Mouse (Mus musculus) heart, adult 2 months (tissue): ENCODE results near the gene Tbc1d2b. TPM values are rescaled to one million over a fixed set of nuclear protein-coding genes. Genes with fewer than 3 reads are reported as not detected.

Source experiments
- DNase-seq, 2 experiments: peaks; one replicate each; pipeline ENCODE4 v3.0.0; 2021
- H3K27ac ChIP-seq: fragments of 200-600 bp; 2 replicates; pipeline ENCODE4 v1.8.1; 2022
- H3K27me3 ChIP-seq: fragments of 200-500 bp; 2 replicates; pipeline ENCODE4 v1.6.1; 2012; ENCODE audit warnings: mild to moderate bottlenecking, low read length, inconsistent platforms, mixed read lengths; ENCODE audit not compliant: control insufficient read depth, insufficient read depth
- H3K36me3 ChIP-seq: fragments of 200-500 bp; 2 replicates; pipeline ENCODE4 v1.6.1; 2012; ENCODE audit warnings: low read length, inconsistent platforms; ENCODE audit not compliant: control insufficient read depth, insufficient read depth
- H3K4me1 ChIP-seq: fragments of 200-500 bp; 2 replicates; pipeline ENCODE4 v1.6.1; 2011; ENCODE audit warnings: low read length; ENCODE audit not compliant: control insufficient read depth, insufficient read depth
- H3K4me3 ChIP-seq: fragments of 200-600 bp; 2 replicates; pipeline ENCODE4 v1.8.1; 2022
- H3K79me2 ChIP-seq: fragments of 200-500 bp; replicated peaks from 2 replicates; pipeline ENCODE4 v1.6.1; 2012; ENCODE audit warnings: mild to moderate bottlenecking, inconsistent platforms, low read length, moderate library complexity, mixed read lengths; ENCODE audit not compliant: control insufficient read depth, insufficient read depth
- H3K9ac ChIP-seq: fragments of 200-500 bp; 2 replicates; pipeline ENCODE4 v1.6.1; 2012; ENCODE audit warnings: low read depth, mild to moderate bottlenecking, control low read depth, inconsistent platforms, low read length, mixed read lengths
- CTCF ChIP-seq: fragments of 200-600 bp; IDR thresholded peaks from 2 replicates; pipeline ENCODE4 v1.8.1; 2022; ENCODE audit warnings: antibody characterized with exemption, mild to moderate bottlenecking, moderate library complexity
- EP300 ChIP-seq: fragments of 200-500 bp; IDR thresholded peaks from 2 replicates; pipeline ENCODE4 v1.6.1; 2011; ENCODE audit warnings: low read depth, low read length, control low read depth; ENCODE audit not compliant: insufficient read depth
- POLR2A ChIP-seq: fragments of 200-500 bp; IDR thresholded peaks from 2 replicates; pipeline ENCODE4 v1.6.1; 2011; ENCODE audit warnings: mild to moderate bottlenecking, low read depth, low read length, control low read depth; ENCODE audit not compliant: insufficient read depth
- WGBS: fragments of 180-500 bp; shearing (Covaris S2); methylation state at CpG from one replicate; pipeline ENCODE4 v1.1.7; 2018; 5-methylcytosine and 5-hydroxymethylcytosine counted together
- intact Hi-C: fragments of 180-260 bp; cut with DNase I; formaldehyde crosslinking; loops from one replicate; pipeline ENCODE4 v1.15.1; 2025
- polyA plus RNA-seq: library from polyadenylated mRNA; depleted of rRNA; stranded (reverse); fragments of >200 nt; gene quantifications from 2 replicates; pipeline ENCODE4 v1.2.3, GENCODE M21; 2012
- total RNA-seq, 2 experiments: library from RNA; stranded (reverse); gene quantifications; 2 replicates each; pipeline ENCODE4 v1.2.3; 2021

Tbc1d2b gene
- total and polyA plus RNA-seq, 3 experiments, result 9.6 to 10.3 (median 10.1) TPM

- 83% methylated on average over 4 of the region's 4 CpGs for WGBS
- intact Hi-C loops, result no loop called here
- no peaks in the 10 kb centered on the region for H3K36me3 ChIP-seq
- H3K27me3 ChIP-seq, result no peaks in the 10 kb centered on the region
- no peak for DNase-seq
- no peak overlapping the region for H3K9ac ChIP-seq
- H3K79me2 ChIP-seq, result no peaks in the 10 kb centered on the region
- no peak overlapping the region for H3K4me3 ChIP-seq
- H3K27ac ChIP-seq, result no peak overlapping the region
- TF ChIP-seq CTCF (no peak), EP300 (no peak)
- no peaks in the 10 kb centered on the region for H3K4me1 ChIP-seq
Measured at GRCm38 (mm10) chr9:90302670-90303069, 32.1 kb upstream of the Tbc1d2b start.

- Histone ChIP-seq H3K79me2 (no peaks in the 10 kb centered on the region), H3K9ac (no peak overlapping the region)
- TF ChIP-seq POLR2A, result no peak
- TF ChIP-seq CTCF, result no peak
- TF ChIP-seq EP300, result no peak
Measured at GRCm38 (mm10) chr9:90301081-90301688, 30.6 kb upstream of the Tbc1d2b start.

GRCm38 (mm10) chr9:90297637-90298036 is 27.0 kb upstream of the Tbc1d2b start:
- no peak overlapping the region for H3K9ac ChIP-seq
- TF ChIP-seq POLR2A, result no peak
- TF ChIP-seq CTCF, result no peak
- no peak for TF ChIP-seq EP300
- H3K4me3 ChIP-seq, result no peak overlapping the region
- H3K36me3 ChIP-seq, result no peaks in the 10 kb centered on the region
- intact Hi-C loops, result no loop called here
- no peaks in the 10 kb centered on the region for H3K27me3 ChIP-seq
- H3K27ac ChIP-seq, result no peak overlapping the region
- DNase-seq, result no peak
- no peaks in the 10 kb centered on the region for H3K79me2 ChIP-seq
- WGBS, result 81% methylated on average over 1 of the region's 1 CpGs
- H3K4me1 ChIP-seq, result no peaks in the 10 kb centered on the region

More at GRCm38 (mm10) chr9:90301081-90301688, 30.6 kb upstream of the Tbc1d2b start:
- Histone ChIP-seq H3K4me1 (no peaks in the 10 kb centered on the region), H3K27me3 (no peaks in the 10 kb centered on the region), H3K27ac (no peak overlapping the region), H3K36me3 (no peaks in the 10 kb centered on the region), H3K4me3 (no peak overlapping the region)
- 54% methylated on average over 4 of the region's 4 CpGs for WGBS
- DNase-seq, result no peak
- intact Hi-C loops, result no loop called here

- no peak for TF ChIP-seq CTCF
- no peak for TF ChIP-seq POLR2A
- no peak for TF ChIP-seq EP300
- WGBS, result 54% methylated on average over 3 of the region's 3 CpGs
Measured at GRCm38 (mm10) chr9:90293641-90294398, 23.2 kb upstream of the Tbc1d2b start.

GRCm38 (mm10) chr9:90278397-90278796 is 7.8 kb upstream of the Tbc1d2b start:
- H3K27ac ChIP-seq, result no peak overlapping the region
- H3K27me3 ChIP-seq, result no peaks in the 10 kb centered on the region
- intact Hi-C loops, result no loop called here
- WGBS, result 65% methylated on average over 3 of the region's 3 CpGs
- H3K79me2 ChIP-seq, result no peaks in the 10 kb centered on the region
- DNase-seq, result no peak
- H3K4me3 ChIP-seq, result no peak overlapping the region
- no peaks in the 10 kb centered on the region for H3K4me1 ChIP-seq
- TF ChIP-seq EP300 (no peak), POLR2A (no peak), CTCF (no peak)
- no peaks in the 10 kb centered on the region for H3K36me3 ChIP-seq
- no peak overlapping the region for H3K9ac ChIP-seq

More at GRCm38 (mm10) chr9:90293641-90294398, 23.2 kb upstream of the Tbc1d2b start:
- H3K9ac ChIP-seq, result no peak overlapping the region
- intact Hi-C loops, result no loop called here
- no peak overlapping the region for H3K4me3 ChIP-seq
- H3K27me3 ChIP-seq, result no peaks in the 10 kb centered on the region
- no peaks in the 10 kb centered on the region for H3K79me2 ChIP-seq
- no peaks in the 10 kb centered on the region for H3K4me1 ChIP-seq
- no peak for DNase-seq
- no peak overlapping the region for H3K27ac ChIP-seq
- no peaks in the 10 kb centered on the region for H3K36me3 ChIP-seq

GRCm38 (mm10) chr9:90277884-90278283 is 7.3 kb upstream of the Tbc1d2b start:
- Histone ChIP-seq H3K27ac (no peak overlapping the region), H3K79me2 (no peaks in the 10 kb centered on the region), H3K9ac (no peak overlapping the region), H3K27me3 (no peaks in the 10 kb centered on the region), H3K4me3 (no peak overlapping the region), H3K36me3 (no peaks in the 10 kb centered on the region), H3K4me1 (no peaks in the 10 kb centered on the region)
- no peak for DNase-seq
- 74% methylated on average over 2 of the region's 2 CpGs for WGBS
- TF ChIP-seq CTCF (no peak), POLR2A (no peak)
- intact Hi-C loops, result no loop called here
